Mouse (Mus musculus): Measurements from ENCODE around the gene Gm5447. TPM values are rescaled to one million over a fixed set of nuclear protein-coding genes. Genes with fewer than 3 reads are reported as not detected.

The Gm5447 gene
- polyA plus RNA-seq, 1 experiment from 2014 or later, result not detected

DNA sequence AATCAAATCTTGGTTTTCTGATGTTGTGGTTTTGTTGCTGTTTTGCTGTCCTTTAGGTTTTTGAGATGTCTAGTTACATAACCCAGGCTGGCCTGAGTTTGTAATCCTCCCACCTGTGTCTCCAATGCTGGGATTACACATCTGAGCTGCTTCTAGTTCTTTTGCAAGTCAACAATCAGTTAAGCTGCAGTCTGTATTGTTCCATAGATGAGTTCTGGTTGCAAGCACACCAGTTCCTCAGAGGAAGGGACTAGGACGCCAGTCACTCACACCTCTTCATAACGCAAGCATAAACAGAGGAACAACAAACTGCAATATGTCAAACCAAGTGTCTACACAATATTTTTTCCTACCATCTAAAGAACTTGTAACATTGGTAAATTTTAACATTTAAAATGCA lies 22.0 kb upstream of the Gm5447 start:
- DNase-seq (ENCODE audit: low spot score), result no peak
- no peak overlapping the region for H3K9ac ChIP-seq (ENCODE audit: low read length)
- no peaks in the 10 kb centered on the region for H3K4me1 ChIP-seq (ENCODE audit: control insufficient read depth, insufficient read depth, low read length)
- 94% methylated on average over 2 of the region's 2 CpGs for WGBS
- no peaks in the 10 kb centered on the region; the same call in 1 of the 2 replicates for H3K36me3 ChIP-seq (ENCODE audit: control insufficient read depth, insufficient read depth, low read length)
- no peaks in the 10 kb centered on the region for H3K27me3 ChIP-seq (ENCODE audit: control insufficient read depth, insufficient read depth, low read length)
- H3K4me2 ChIP-seq (ENCODE audit: low read depth), result no peak overlapping the region
- no peak overlapping the region for H3K4me3 ChIP-seq (ENCODE audit: low read depth, low read length)
- no peaks in the 10 kb centered on the region for H3K9me3 ChIP-seq (ENCODE audit: control insufficient read depth, low read length)
- no peak for ATAC-seq (ENCODE audit: insufficient read depth, low FRiP score, low TSS enrichment)
- H3K27ac ChIP-seq (ENCODE audit: low read depth, low read length), result no peak overlapping the region

DNA sequence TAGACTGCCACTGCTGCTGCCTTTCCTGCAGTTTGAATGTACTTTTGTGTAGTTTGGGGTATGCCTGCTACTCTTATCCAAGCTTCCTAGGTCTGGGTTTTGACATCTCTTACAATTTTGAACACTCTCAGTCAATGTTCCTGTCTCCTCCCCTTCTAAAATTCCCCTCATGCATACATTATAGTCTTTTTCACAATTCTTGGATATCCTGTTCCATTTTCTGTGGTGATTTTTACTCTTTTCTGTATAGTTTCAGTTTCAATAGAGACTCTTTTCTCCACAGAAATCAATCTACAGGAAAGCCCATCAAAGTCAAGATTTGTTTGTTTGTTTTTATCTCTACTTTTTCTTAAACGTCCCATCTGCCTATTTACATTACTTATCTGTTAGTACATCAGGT lies 20.4 kb upstream of the Gm5447 start:
- Histone ChIP-seq H3K4me3 (ENCODE audit: low read depth, low read length) (no peak overlapping the region), H3K27me3 (ENCODE audit: control insufficient read depth, insufficient read depth, low read length) (no peaks in the 10 kb centered on the region), H3K27ac (ENCODE audit: low read depth, low read length) (no peak overlapping the region), H3K36me3 (ENCODE audit: control insufficient read depth, insufficient read depth, low read length) (no peaks in the 10 kb centered on the region; the same call in 1 of the 2 replicates), H3K4me1 (ENCODE audit: control insufficient read depth, insufficient read depth, low read length) (no peaks in the 10 kb centered on the region), H3K9ac (ENCODE audit: low read length) (no peak overlapping the region), H3K9me3 (ENCODE audit: control insufficient read depth, low read length) (no peaks in the 10 kb centered on the region), H3K4me2 (ENCODE audit: low read depth) (no peak overlapping the region)
- 77% methylated on average over 1 of the region's 1 CpGs for WGBS
- DNase-seq (ENCODE audit: low spot score) (no peak), ATAC-seq (ENCODE audit: insufficient read depth, low FRiP score, low TSS enrichment) (no peak)

DNA sequence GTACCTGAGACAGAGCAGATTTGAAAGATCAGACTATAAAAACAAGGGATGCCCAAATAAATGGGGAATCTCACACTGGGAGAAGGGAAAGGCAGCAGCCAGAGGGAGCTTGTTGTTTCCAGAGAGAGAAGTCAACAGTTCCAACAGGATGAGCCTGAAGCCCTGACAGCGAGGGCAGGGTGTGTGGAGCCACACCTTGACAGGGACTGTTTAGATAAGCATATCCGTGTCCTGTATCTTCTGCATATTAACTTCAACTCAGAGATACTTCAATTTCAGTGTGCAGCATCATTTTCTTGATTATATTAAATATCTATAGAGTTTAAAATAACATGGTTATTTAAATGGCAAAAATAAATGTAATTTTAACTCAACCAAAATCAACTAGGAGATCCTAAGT lies 13.3 kb upstream of the Gm5447 start:
- no peak for DNase-seq (ENCODE audit: low spot score)
- no peaks in the 10 kb centered on the region; the same call in 1 of the 2 replicates for H3K36me3 ChIP-seq (ENCODE audit: control insufficient read depth, insufficient read depth, low read length)
- H3K4me2 ChIP-seq (ENCODE audit: low read depth), result no peak overlapping the region
- no peak for ATAC-seq (ENCODE audit: insufficient read depth, low FRiP score, low TSS enrichment)
- no peak overlapping the region for H3K4me3 ChIP-seq (ENCODE audit: low read depth, low read length)
- no peak overlapping the region for H3K9ac ChIP-seq (ENCODE audit: low read length)
- no peaks in the 10 kb centered on the region for H3K9me3 ChIP-seq (ENCODE audit: control insufficient read depth, low read length)
- H3K27me3 ChIP-seq (ENCODE audit: control insufficient read depth, insufficient read depth, low read length), result no peaks in the 10 kb centered on the region
- H3K27ac ChIP-seq (ENCODE audit: low read depth, low read length), result no peak overlapping the region
- 88% methylated on average over 2 of the region's 2 CpGs for WGBS
- peaks cover 5% of the 10 kb centered on the region; the same call in 1 of the 2 replicates for H3K4me1 ChIP-seq (ENCODE audit: control insufficient read depth, insufficient read depth, low read length)

DNA sequence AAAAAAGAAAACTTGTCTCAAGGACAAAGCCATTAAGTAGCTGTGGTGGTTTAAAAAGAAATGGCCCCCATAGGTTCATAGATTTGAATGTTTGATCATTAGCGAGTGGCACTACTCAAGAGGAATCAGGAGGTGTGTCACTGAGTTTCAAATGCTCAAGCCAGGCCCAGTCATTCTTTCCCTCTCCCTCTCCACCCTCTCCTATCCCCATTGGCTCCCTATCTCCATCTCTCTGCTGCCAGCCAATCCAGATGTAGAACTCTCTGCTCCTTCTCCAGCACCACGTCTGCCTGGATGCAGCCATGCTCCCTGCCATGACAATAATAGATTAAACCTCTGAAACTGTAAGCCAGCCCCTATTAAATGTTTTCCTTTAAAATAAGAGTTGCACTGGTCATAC lies 12.1 kb upstream of the Gm5447 start:
- Histone ChIP-seq H3K27me3 (ENCODE audit: control insufficient read depth, insufficient read depth, low read length) (no peaks in the 10 kb centered on the region), H3K4me1 (ENCODE audit: control insufficient read depth, insufficient read depth, low read length) (peaks cover 11% of the 10 kb centered on the region), H3K4me3 (ENCODE audit: low read depth, low read length) (no peak overlapping the region), H3K9ac (ENCODE audit: low read length) (no peak overlapping the region), H3K36me3 (ENCODE audit: control insufficient read depth, insufficient read depth, low read length) (no peaks in the 10 kb centered on the region; the same call in 1 of the 2 replicates), H3K27ac (ENCODE audit: low read depth, low read length) (no peak overlapping the region), H3K4me2 (ENCODE audit: low read depth) (no peak overlapping the region), H3K9me3 (ENCODE audit: control insufficient read depth, low read length) (no peaks in the 10 kb centered on the region)
- DNase-seq (ENCODE audit: low spot score) (no peak), ATAC-seq (ENCODE audit: insufficient read depth, low FRiP score, low TSS enrichment) (no peak)
- WGBS, result 63% methylated on average over 2 of the region's 2 CpGs

DNA sequence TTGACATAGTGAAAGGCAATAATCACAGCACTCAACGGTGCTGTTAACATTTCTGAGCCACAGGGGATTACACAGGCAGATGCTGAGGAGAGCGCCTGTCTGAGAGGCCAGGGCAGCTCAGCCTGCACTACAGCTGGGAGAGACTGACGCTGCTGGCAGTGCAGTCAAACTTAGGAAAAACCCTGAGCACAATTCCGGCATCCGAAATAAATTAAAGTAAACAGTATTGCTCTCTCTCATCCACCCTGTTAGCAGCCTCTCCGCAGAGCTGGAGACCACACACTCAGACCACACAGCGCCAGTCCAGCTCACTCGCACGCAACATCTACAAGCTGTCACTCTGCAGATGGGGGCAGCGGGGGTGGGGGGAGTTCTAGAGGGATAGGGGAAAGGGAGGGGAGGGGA lies 7.5 kb upstream of the Gm5447 start:
- 8% methylated on average over 10 of the region's 10 CpGs for WGBS
- Histone ChIP-seq H3K9ac (ENCODE audit: low read length) (no peak overlapping the region), H3K4me3 (ENCODE audit: low read depth, low read length) (no peak overlapping the region), H3K4me2 (ENCODE audit: low read depth) (peak overlapping the region; percentile 31; the same call in 1 of the 2 replicates), H3K27ac (ENCODE audit: low read depth, low read length) (0 out of 2 replicates have a peak overlapping the region, but pooled peaks have one; percentile 27), H3K4me1 (ENCODE audit: control insufficient read depth, insufficient read depth, low read length) (peaks cover 9% of the 10 kb centered on the region), H3K36me3 (ENCODE audit: control insufficient read depth, insufficient read depth, low read length) (no peaks in the 10 kb centered on the region), H3K27me3 (ENCODE audit: control insufficient read depth, insufficient read depth, low read length) (no peaks in the 10 kb centered on the region), H3K9me3 (ENCODE audit: control insufficient read depth, low read length) (no peaks in the 10 kb centered on the region)
- peak; percentile 48; the same call in 1 of the 2 replicates for ATAC-seq (ENCODE audit: insufficient read depth, low FRiP score, low TSS enrichment)
- peak; percentile 59 for DNase-seq (ENCODE audit: low spot score)

- Histone ChIP-seq H3K36me3 (ENCODE audit: control insufficient read depth, insufficient read depth, low read length) (no peaks in the 10 kb centered on the region), H3K4me1 (ENCODE audit: control insufficient read depth, insufficient read depth, low read length) (peaks cover 12% of the 10 kb centered on the region), H3K4me3 (ENCODE audit: low read depth, low read length) (no peak overlapping the region), H3K9me3 (ENCODE audit: control insufficient read depth, low read length) (no peaks in the 10 kb centered on the region), H3K4me2 (ENCODE audit: low read depth) (no peak overlapping the region), H3K27ac (ENCODE audit: low read depth, low read length) (no peak overlapping the region), H3K27me3 (ENCODE audit: control insufficient read depth, insufficient read depth, low read length) (no peaks in the 10 kb centered on the region), H3K9ac (ENCODE audit: low read length) (no peak overlapping the region)
- no peak for DNase-seq (ENCODE audit: low spot score)
- ATAC-seq (ENCODE audit: insufficient read depth, low FRiP score, low TSS enrichment), result no peak
- 66% methylated on average over 4 of the region's 4 CpGs for whole genome bisulfite sequencing
Measured at GRCm38 (mm10) chr13:30968311-30968710, 5.7 kb upstream of the Gm5447 start.

GRCm38 (mm10) chr13:30971047-30971446 lies 3.0 kb upstream of the Gm5447 start:
- WGBS, result 94% methylated on average over 3 of the region's 3 CpGs
- no peak for ATAC-seq (ENCODE audit: insufficient read depth, low FRiP score, low TSS enrichment)
- Histone ChIP-seq H3K36me3 (ENCODE audit: control insufficient read depth, insufficient read depth, low read length) (no peaks in the 10 kb centered on the region), H3K27ac (ENCODE audit: low read depth, low read length) (no peak overlapping the region), H3K4me2 (ENCODE audit: low read depth) (no peak overlapping the region), H3K27me3 (ENCODE audit: control insufficient read depth, insufficient read depth, low read length) (no peaks in the 10 kb centered on the region), H3K9me3 (ENCODE audit: control insufficient read depth, low read length) (no peaks in the 10 kb centered on the region), H3K4me3 (ENCODE audit: low read depth, low read length) (no peak overlapping the region), H3K4me1 (ENCODE audit: control insufficient read depth, insufficient read depth, low read length) (peaks cover 16% of the 10 kb centered on the region), H3K9ac (ENCODE audit: low read length) (no peak overlapping the region)
- DNase-seq (ENCODE audit: low spot score), result no peak

- Histone ChIP-seq H3K27ac (ENCODE audit: low read depth, low read length) (no peak overlapping the region), H3K36me3 (ENCODE audit: control insufficient read depth, insufficient read depth, low read length) (no peaks in the 10 kb centered on the region), H3K4me3 (ENCODE audit: low read depth, low read length) (no peak overlapping the region), H3K9me3 (ENCODE audit: control insufficient read depth, low read length) (no peaks in the 10 kb centered on the region), H3K4me2 (ENCODE audit: low read depth) (no peak overlapping the region), H3K27me3 (ENCODE audit: control insufficient read depth, insufficient read depth, low read length) (no peaks in the 10 kb centered on the region), H3K9ac (ENCODE audit: low read length) (no peak overlapping the region), H3K4me1 (ENCODE audit: control insufficient read depth, insufficient read depth, low read length) (peaks cover 9% of the 10 kb centered on the region; the same call in 1 of the 2 replicates)
- WGBS, result 91% methylated on average over 2 of the region's 2 CpGs
- ATAC-seq (ENCODE audit: insufficient read depth, low FRiP score, low TSS enrichment) (no peak), DNase-seq (ENCODE audit: low spot score) (no peak)
Measured at GRCm38 (mm10) chr13:30972102-30972501, 1.9 kb upstream of the Gm5447 start.

DNA sequence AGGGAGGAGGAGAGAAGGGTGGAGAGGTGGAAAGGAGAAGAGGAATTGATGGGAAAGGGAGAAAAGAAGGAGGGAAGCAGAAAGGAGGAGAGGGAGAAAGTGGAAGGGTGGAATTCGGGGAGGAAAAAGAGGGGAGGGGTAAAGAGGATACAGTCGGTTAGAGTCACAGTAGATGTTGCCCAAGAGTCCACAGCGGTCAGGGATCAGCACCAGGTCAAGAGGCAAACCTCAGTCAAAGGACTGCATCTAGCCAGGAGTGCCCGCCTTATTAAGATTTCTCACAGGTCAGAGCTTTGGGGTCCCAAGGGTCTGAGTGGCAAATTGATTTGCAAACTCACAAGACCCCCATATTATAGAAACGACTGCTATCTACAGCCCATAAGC lies 235 bp downstream of the Gm5447 start:
- no peaks in the 10 kb centered on the region for H3K27me3 ChIP-seq (ENCODE audit: control insufficient read depth, insufficient read depth, low read length)
- no peak overlapping the region for H3K27ac ChIP-seq (ENCODE audit: low read depth, low read length)
- ATAC-seq (ENCODE audit: insufficient read depth, low FRiP score, low TSS enrichment), result peak; percentile 52
- H3K4me2 ChIP-seq (ENCODE audit: low read depth), result peak overlapping the region; percentile 57
- no peaks in the 10 kb centered on the region for H3K9me3 ChIP-seq (ENCODE audit: control insufficient read depth, low read length)
- H3K4me1 ChIP-seq (ENCODE audit: control insufficient read depth, insufficient read depth, low read length), result peaks cover 9% of the 10 kb centered on the region; the same call in 1 of the 2 replicates
- WGBS, result 25% methylated on average over 5 of the region's 5 CpGs
- H3K4me3 ChIP-seq (ENCODE audit: low read depth, low read length), result peak overlapping the region; percentile 88
- no peaks in the 10 kb centered on the region for H3K36me3 ChIP-seq (ENCODE audit: control insufficient read depth, insufficient read depth, low read length)
- no peak for DNase-seq (ENCODE audit: low spot score)
- peak overlapping the region; percentile 89 for H3K9ac ChIP-seq (ENCODE audit: low read length)
